Comparison of ENCODE assay signal across 24 mouse cellular contexts in the genomic region with DNA sequence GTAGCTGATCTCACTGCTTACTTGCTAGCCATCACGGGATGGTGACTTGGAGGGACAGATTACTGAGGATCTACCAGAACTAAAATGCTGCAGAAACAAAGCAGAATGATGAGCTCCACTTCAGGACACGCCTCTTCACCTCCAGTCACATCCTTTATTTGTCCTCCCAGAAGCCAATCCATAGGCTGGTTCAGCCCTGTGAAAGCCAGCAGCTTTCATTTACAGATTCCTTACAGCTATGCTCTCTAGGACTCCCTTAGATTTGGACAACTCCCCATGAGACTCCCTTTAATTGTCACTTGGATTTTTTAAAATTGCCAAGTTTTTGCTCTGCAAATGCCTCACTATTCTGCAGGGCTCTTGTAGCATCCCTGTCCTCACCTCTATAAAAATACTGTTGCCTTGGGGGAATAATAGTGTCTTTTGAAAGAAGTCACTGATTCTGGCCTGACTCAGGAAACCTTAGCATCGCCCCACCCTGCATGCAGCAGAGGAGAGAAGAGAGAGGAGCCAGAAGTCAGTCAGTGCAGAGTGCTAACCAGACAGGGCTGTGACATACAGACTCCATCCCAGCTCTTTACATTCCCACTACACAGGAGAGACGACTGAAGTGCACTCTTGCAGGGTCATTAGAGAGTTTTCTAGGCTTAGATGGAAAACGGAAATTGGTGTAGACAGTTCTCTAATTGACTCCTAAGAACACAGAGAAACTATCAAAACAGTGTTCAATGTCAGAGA. TPM values are rescaled to one million over a fixed set of nuclear protein-coding genes. Genes with fewer than 3 reads are reported as not detected.
DNase-seq lines count a peak whose midpoint lies in the region; ATAC-seq lines count a peak whose summit lies in the region.
"Had no signal": no experiment of that assay in that cellular context is flagged by ENCODE, and none has a peak within 500 bp of the region (broad histone marks: within the 10 kb centered on the region; RNA-seq: fewer than 3 reads in every experiment).

No protein-coding gene starts in this region.

- H3K9me3 ChIP-seq in embryonic facial prominence, embryonic 11.5 days (replicated peaks; ENCODE audit: control insufficient read depth, low read length): no peaks in the 10 kb centered on the region
- H3K9me3 ChIP-seq in embryonic facial prominence, embryonic 10.5 days: no peaks in the 10 kb centered on the region
- H3K9me3 ChIP-seq in midbrain, embryonic 13.5 days: no peaks in the 10 kb centered on the region
- no peaks in the 10 kb centered on the region for H3K9me3 ChIP-seq in midbrain, embryonic 10.5 days (replicated peaks)
- no peaks in the 10 kb centered on the region for H3K9me3 ChIP-seq in hindbrain, embryonic 15.5 days
- no peaks in the 10 kb centered on the region for H3K9me3 ChIP-seq in neural tube, embryonic 15.5 days (replicated peaks)
- H3K9me3 ChIP-seq: heart, embryonic 13.5 days; limb, embryonic 12.5 days had no signal

- no peak overlapping the region for H3K4me2 ChIP-seq in embryonic facial prominence, embryonic 11.5 days (ENCODE audit: low read depth, low read length)
- H3K4me2 ChIP-seq in midbrain, embryonic 13.5 days (replicated peaks): no peak overlapping the region
- H3K4me2 ChIP-seq in hindbrain, embryonic 15.5 days: peak overlapping the region; percentile 7; the same call in 1 of the 2 replicates
- H3K4me2 ChIP-seq in neural tube, embryonic 15.5 days: no peak overlapping the region
- H3K4me2 ChIP-seq: heart, embryonic 13.5 days; limb, embryonic 12.5 days had no signal

- H3K36me3 ChIP-seq in embryonic facial prominence, embryonic 11.5 days (replicated peaks; ENCODE audit: control insufficient read depth, insufficient read depth, low read depth, low read length): no peaks in the 10 kb centered on the region
- H3K36me3 ChIP-seq in embryonic facial prominence, embryonic 10.5 days (replicated peaks): peaks cover 24% of the 10 kb centered on the region
- no peaks in the 10 kb centered on the region for H3K36me3 ChIP-seq in midbrain, embryonic 13.5 days
- peaks cover 17% of the 10 kb centered on the region for H3K36me3 ChIP-seq in midbrain, embryonic 10.5 days
- H3K36me3 ChIP-seq in hindbrain, embryonic 15.5 days: no peaks in the 10 kb centered on the region
- no peaks in the 10 kb centered on the region for H3K36me3 ChIP-seq in neural tube, embryonic 15.5 days
- H3K36me3 ChIP-seq: heart, embryonic 13.5 days; limb, embryonic 12.5 days had no signal

- 69% methylated on average over 5 of the region's 5 CpGs for WGBS in embryonic facial prominence, embryonic 11.5 days
- WGBS in embryonic facial prominence, embryonic 10.5 days: 74% methylated on average over 5 of the region's 5 CpGs
- WGBS in midbrain, embryonic 13.5 days: 66% methylated on average over 5 of the region's 5 CpGs
- WGBS in midbrain, embryonic 10.5 days: 83% methylated on average over 5 of the region's 5 CpGs
- 67% methylated on average over 5 of the region's 5 CpGs for WGBS in hindbrain, embryonic 15.5 days
- 60% methylated on average over 5 of the region's 5 CpGs for WGBS in neural tube, embryonic 15.5 days

- H3K4me1 ChIP-seq in embryonic facial prominence, embryonic 11.5 days (ENCODE audit: control insufficient read depth, insufficient read depth, low read length): no peaks in the 10 kb centered on the region
- H3K4me1 ChIP-seq in embryonic facial prominence, embryonic 10.5 days: peaks cover 18% of the 10 kb centered on the region; the same call in 1 of the 2 replicates
- H3K4me1 ChIP-seq in midbrain, embryonic 13.5 days (replicated peaks): peaks cover 48% of the 10 kb centered on the region
- peaks cover 16% of the 10 kb centered on the region; the same call in 1 of the 2 replicates for H3K4me1 ChIP-seq in midbrain, embryonic 10.5 days
- peaks cover 32% of the 10 kb centered on the region for H3K4me1 ChIP-seq in hindbrain, embryonic 15.5 days (replicated peaks)
- H3K4me1 ChIP-seq in neural tube, embryonic 15.5 days: peaks cover 34% of the 10 kb centered on the region
- H3K4me1 ChIP-seq: limb, embryonic 12.5 days had no signal

- H3K27me3 ChIP-seq in embryonic facial prominence, embryonic 11.5 days (ENCODE audit: control insufficient read depth, insufficient read depth, low read length): no peaks in the 10 kb centered on the region
- H3K27me3 ChIP-seq in embryonic facial prominence, embryonic 10.5 days (replicated peaks; ENCODE audit: low read depth, poor library complexity, severe bottlenecking): no peaks in the 10 kb centered on the region
- H3K27me3 ChIP-seq in midbrain, embryonic 13.5 days: no peaks in the 10 kb centered on the region
- H3K27me3 ChIP-seq in midbrain, embryonic 10.5 days (ENCODE audit: low read depth, poor library complexity, severe bottlenecking): no peaks in the 10 kb centered on the region
- H3K27me3 ChIP-seq in hindbrain, embryonic 15.5 days: no peaks in the 10 kb centered on the region
- no peaks in the 10 kb centered on the region for H3K27me3 ChIP-seq in neural tube, embryonic 15.5 days (replicated peaks)
- H3K27me3 ChIP-seq: heart, embryonic 13.5 days; limb, embryonic 12.5 days had no signal

- no peak overlapping the region for H3K4me3 ChIP-seq in embryonic facial prominence, embryonic 11.5 days (ENCODE audit: low read depth, low read length)
- no peak overlapping the region for H3K4me3 ChIP-seq in embryonic facial prominence, embryonic 10.5 days
- no peak overlapping the region for H3K4me3 ChIP-seq in midbrain, embryonic 13.5 days (replicated peaks)
- no peak overlapping the region for H3K4me3 ChIP-seq in midbrain, embryonic 10.5 days
- H3K4me3 ChIP-seq in hindbrain, embryonic 15.5 days: no peak overlapping the region
- no peak overlapping the region for H3K4me3 ChIP-seq in neural tube, embryonic 15.5 days (replicated peaks)
- H3K4me3 ChIP-seq: erythroblast, embryonic 14.5 days; heart, embryonic 13.5 days; limb, embryonic 12.5 days had no signal

- ATAC-seq in embryonic facial prominence, embryonic 11.5 days (replicated peaks; ENCODE audit: insufficient number of reproducible peaks, low FRiP score, low TSS enrichment, low read depth): no peak
- no peak for ATAC-seq in midbrain, embryonic 13.5 days
- no peak for ATAC-seq in hindbrain, embryonic 15.5 days (ENCODE audit: low FRiP score, low read depth)
- peak; percentile 30; the same call in 1 of the 2 replicates for ATAC-seq in neural tube, embryonic 15.5 days (ENCODE audit: low FRiP score)
- no peak for ATAC-seq in CD4-positive, CD25-positive, alpha-beta regulatory T cell, adult 4 months

- no peak overlapping the region for H3K27ac ChIP-seq in embryonic facial prominence, embryonic 11.5 days (replicated peaks; ENCODE audit: low read depth, low read length)
- no peak overlapping the region for H3K27ac ChIP-seq in embryonic facial prominence, embryonic 10.5 days (replicated peaks)
- peak overlapping the region; percentile 82 for H3K27ac ChIP-seq in midbrain, embryonic 13.5 days
- no peak overlapping the region for H3K27ac ChIP-seq in midbrain, embryonic 10.5 days (replicated peaks)
- H3K27ac ChIP-seq in hindbrain, embryonic 15.5 days (replicated peaks): peak overlapping the region; percentile 84
- peak overlapping the region; percentile 42 for H3K27ac ChIP-seq in neural tube, embryonic 15.5 days (replicated peaks)
- H3K27ac ChIP-seq: heart, embryonic 13.5 days; limb, embryonic 12.5 days; liver, embryonic 14.5 days had no signal

- no peak overlapping the region for H3K9ac ChIP-seq in embryonic facial prominence, embryonic 11.5 days (replicated peaks; ENCODE audit: low read length)
- H3K9ac ChIP-seq in midbrain, embryonic 13.5 days (replicated peaks): no peak overlapping the region
- no peak overlapping the region for H3K9ac ChIP-seq in hindbrain, embryonic 15.5 days
- no peak overlapping the region for H3K9ac ChIP-seq in neural tube, embryonic 15.5 days (replicated peaks)
- H3K9ac ChIP-seq: heart, embryonic 13.5 days; limb, embryonic 12.5 days; liver, embryonic 14.5 days had no signal

- peak; percentile 18 for DNase-seq in embryonic facial prominence, embryonic 11.5 days (ENCODE audit: low spot score)
- no peak for DNase-seq in embryonic facial prominence, embryonic 10.5 days (ENCODE audit: low spot score)
- DNase-seq in midbrain, embryonic 10.5 days (ENCODE audit: low spot score): no peak
- no peak for DNase-seq in gastrocnemius, adult 8-10 months (ENCODE audit: low spot score in 2 of 2)
- DNase-seq: cerebellum, adult 11 months; cerebellum, postnatal 25 days; heart, postnatal 36 days; kidney, adult 18-20 months; kidney, postnatal 10 days had no signal

RNA-seq across cellular contexts. Expression of gene Alkbh3, which starts 38.3 kb away (rescaled TPM):
- polyA plus RNA-seq in embryonic facial prominence, embryonic 11.5 days (2014; fragmentation: Nextera tagmentation; extraction: Ambion mirVana): 50.2 and 53.5 TPM in 2 replicates
- 55.5 and 57.0 TPM in 2 replicates for polyA plus RNA-seq in embryonic facial prominence, embryonic 10.5 days (2016; fragmentation: Nextera tagmentation; extraction: Ambion mirVana)
- polyA plus RNA-seq in midbrain, embryonic 13.5 days (2015; fragmentation: Nextera tagmentation; extraction: Ambion mirVana): 53.5 and 59.6 TPM in 2 replicates
- 47.8 and 51.5 TPM in 2 replicates for polyA plus RNA-seq in midbrain, embryonic 10.5 days (2016; fragmentation: Nextera tagmentation; extraction: Ambion mirVana)
- polyA plus RNA-seq in hindbrain, embryonic 15.5 days (2015; fragmentation: Nextera tagmentation; extraction: Ambion mirVana): 44.9 and 46.0 TPM in 2 replicates
- polyA plus RNA-seq in neural tube, embryonic 15.5 days (2015; fragmentation: Nextera tagmentation; extraction: Ambion mirVana): 44.4 and 47.2 TPM in 2 replicates
- 10 to 100 TPM; 53.5 to 59.1 (median 57.2) TPM for total RNA-seq in gastrocnemius, adult 8-10 months (2022)
- 10 to 100 TPM; 55.1 to 70.7 TPM for polyA plus RNA-seq in CD4-positive, CD25-positive, alpha-beta regulatory T cell, adult 4 months (2017; shearing (Covaris generic))
- total RNA-seq: MEL had no signal

RNA-seq across cellular contexts. Expression of gene Gm27027, which starts 52.7 kb away (rescaled TPM):
- polyA plus RNA-seq in embryonic facial prominence, embryonic 11.5 days (2014; fragmentation: Nextera tagmentation; extraction: Ambion mirVana): not detected in 2 replicates
- not detected in 2 replicates for polyA plus RNA-seq in embryonic facial prominence, embryonic 10.5 days (2016; fragmentation: Nextera tagmentation; extraction: Ambion mirVana)
- not detected in 2 replicates for polyA plus RNA-seq in midbrain, embryonic 13.5 days (2015; fragmentation: Nextera tagmentation; extraction: Ambion mirVana)
- not detected in 2 replicates for polyA plus RNA-seq in midbrain, embryonic 10.5 days (2016; fragmentation: Nextera tagmentation; extraction: Ambion mirVana)
- polyA plus RNA-seq in hindbrain, embryonic 15.5 days (2015; fragmentation: Nextera tagmentation; extraction: Ambion mirVana): not detected in 2 replicates
- not detected in 2 replicates for polyA plus RNA-seq in neural tube, embryonic 15.5 days (2015; fragmentation: Nextera tagmentation; extraction: Ambion mirVana)
- total RNA-seq in gastrocnemius, adult 8-10 months (2022): not detected
- polyA plus RNA-seq in CD4-positive, CD25-positive, alpha-beta regulatory T cell, adult 4 months (2017; shearing (Covaris generic)): not detected
- total RNA-seq: gastrocnemius, postnatal 4 days; heart, postnatal 36 days; layer of hippocampus, adult 8-10 months; left cerebral cortex, adult 8-10 months; MEL had no signal
- polyA plus RNA-seq: erythroblast, embryonic 14.5 days; heart, embryonic 13.5 days; limb, embryonic 12.5 days; liver, embryonic 14.5 days; lung, embryonic 16.5 days; spleen, adult 2 months; stomach, embryonic 16.5 days had no signal

Comparison
In these comparisons a context has a peak if more than half of its experiments do, and no peak if none do; other contexts are left out.
1. H3K27ac ChIP-seq: peak in midbrain, embryonic 13.5 days (single experiment), hindbrain, embryonic 15.5 days (single experiment) and neural tube, embryonic 15.5 days (single experiment); none in embryonic facial prominence, embryonic 11.5 days (single experiment), embryonic facial prominence, embryonic 10.5 days (single experiment) and midbrain, embryonic 10.5 days (single experiment).